Mouse (Mus musculus) hindbrain, embryonic 15.5 days (tissue): ENCODE data around the gene Plppr1. TPM values are rescaled to one million over a fixed set of nuclear protein-coding genes. Genes with fewer than 3 reads are reported as not detected.
"Not testable (repeated sequence)": the region's sequence is repeated elsewhere in the genome, so short reads cannot be mapped to it uniquely, and the experiment has no call there.

Experiments
- ATAC-seq: fragments of 200-750 bp; cut with Nextera tagmentation; 2 replicates; pipeline ENCODE4 v1.8.0; 2017; ENCODE audit warnings: low read depth, moderate number of reproducible peaks, moderate TSS enrichment; ENCODE audit not compliant: low FRiP score
- H3K27ac ChIP-seq: fragments of 300-500 bp; sonication (generic); replicated peaks from 2 replicates; pipeline ENCODE4 v1.5.1; 2015; ENCODE audit warnings: mild to moderate bottlenecking, inconsistent platforms
- H3K27me3 ChIP-seq: fragments of 300-500 bp; sonication (generic); 2 replicates; pipeline ENCODE4 v1.6.1; 2015; ENCODE audit warnings: control low read depth, inconsistent platforms
- H3K36me3 ChIP-seq: fragments of 300-500 bp; sonication (generic); 2 replicates; pipeline ENCODE4 v1.6.1; 2015; ENCODE audit warnings: control low read depth, inconsistent platforms
- H3K4me1 ChIP-seq: fragments of 300-500 bp; sonication (generic); replicated peaks from 2 replicates; pipeline ENCODE4 v1.6.1; 2015; ENCODE audit warnings: control low read depth, inconsistent platforms
- H3K4me2 ChIP-seq: fragments of 300-500 bp; sonication (generic); 2 replicates; pipeline ENCODE4 v1.6.1; 2015; ENCODE audit warnings: moderate library complexity, mild to moderate bottlenecking, inconsistent platforms
- H3K4me3 ChIP-seq: fragments of 300-500 bp; sonication (generic); 2 replicates; pipeline ENCODE4 v1.5.1; 2015; ENCODE audit warnings: mild to moderate bottlenecking, inconsistent platforms
- H3K9ac ChIP-seq: fragments of 300-500 bp; sonication (generic); 2 replicates; pipeline ENCODE4 v1.6.1; 2015; ENCODE audit warnings: inconsistent platforms
- H3K9me3 ChIP-seq: fragments of 300-500 bp; sonication (generic); 2 replicates; pipeline ENCODE4 v1.6.1; 2016; ENCODE audit warnings: control low read depth, inconsistent platforms
- WGBS: fragments of 180-500 bp; shearing (Covaris S2); methylation state at CpG from one replicate; pipeline ENCODE4 v1.1.7; 2015; 5-methylcytosine and 5-hydroxymethylcytosine counted together
- polyA plus RNA-seq: library from polyadenylated mRNA; unstranded; fragments of >200 nt; fragmentation: Nextera tagmentation; extraction: Ambion mirVana; gene quantifications from 2 replicates; pipeline ENCODE4 v1.2.1, GENCODE M21; 2015

Gene Plppr1
- polyA plus RNA-seq, 1 experiment from 2014 or later: 69.8 TPM

GRCm38 (mm10) chr4:49321903-49322635 lies 263.0 kb downstream of the Plppr1 start:
- 56% methylated on average over 6 of the region's 6 CpGs for WGBS
- no peak overlapping the region for H3K27ac ChIP-seq
- ATAC-seq: peak; percentile 83; the same call in 1 of the 2 replicates
- H3K9ac ChIP-seq: no peak overlapping the region
- H3K4me2 ChIP-seq: no peak overlapping the region
- H3K9me3 ChIP-seq: no peaks in the 10 kb centered on the region
- H3K27me3 ChIP-seq: no peaks in the 10 kb centered on the region
- H3K4me1 ChIP-seq: no peaks in the 10 kb centered on the region
- H3K4me3 ChIP-seq: no peak overlapping the region
- peaks cover 7% of the 10 kb centered on the region; the same call in 1 of the 2 replicates for H3K36me3 ChIP-seq

DNA sequence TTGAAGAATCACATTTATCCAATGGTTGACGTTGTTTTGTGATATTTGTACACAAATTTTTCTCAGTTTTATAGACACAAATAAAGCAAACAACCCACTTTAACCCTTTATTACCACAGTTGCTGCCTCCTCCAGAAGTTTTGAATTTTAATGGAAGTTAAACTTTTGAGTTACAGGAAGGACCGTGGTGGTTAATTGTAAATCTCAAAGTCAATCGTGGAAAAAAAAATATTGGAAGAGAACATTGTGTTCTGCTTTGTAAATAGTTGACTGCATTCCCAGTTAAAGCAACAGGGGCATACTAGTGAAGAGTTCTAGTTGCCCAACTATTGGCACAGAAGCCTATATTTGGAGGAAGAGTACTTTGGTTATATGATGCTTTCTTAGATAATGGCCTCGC lies 278.9 kb downstream of the Plppr1 start:
- H3K27ac ChIP-seq, H3K27me3 ChIP-seq, ATAC-seq, H3K4me2 ChIP-seq, H3K36me3 ChIP-seq, H3K9me3 ChIP-seq, H3K4me3 ChIP-seq, H3K4me1 ChIP-seq, H3K9ac ChIP-seq: not testable (repeated sequence)
- 90% methylated on average over 3 of the region's 4 CpGs for WGBS

DNA sequence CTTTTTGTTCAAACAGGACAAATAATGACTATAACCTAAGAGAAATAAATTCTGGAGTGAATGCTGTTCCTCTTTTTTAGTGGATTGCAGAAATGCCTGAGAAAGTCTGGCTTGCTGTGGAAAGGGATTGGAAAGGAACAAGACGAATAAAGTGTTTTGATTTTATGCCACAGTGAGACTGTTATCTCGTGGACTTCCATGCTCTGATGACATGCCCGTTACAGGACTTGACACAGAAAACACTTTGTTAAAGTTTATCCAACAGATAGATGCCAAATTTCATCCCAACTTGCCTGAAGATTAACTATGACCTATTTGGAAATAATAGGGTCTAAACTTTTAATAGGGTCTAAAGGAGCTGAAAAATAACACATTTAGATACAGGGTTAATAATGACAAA lies 281.0 kb downstream of the Plppr1 start:
- not testable (repeated sequence) for H3K36me3 ChIP-seq, H3K9ac ChIP-seq, H3K4me1 ChIP-seq, ATAC-seq, H3K4me3 ChIP-seq, H3K4me2 ChIP-seq, H3K27me3 ChIP-seq, H3K27ac ChIP-seq, H3K9me3 ChIP-seq
- 87% methylated on average over 3 of the region's 3 CpGs for WGBS

- H3K36me3 ChIP-seq, H3K4me2 ChIP-seq, H3K27ac ChIP-seq, H3K4me1 ChIP-seq, H3K4me3 ChIP-seq, H3K9me3 ChIP-seq, H3K27me3 ChIP-seq, ATAC-seq, H3K9ac ChIP-seq: not testable (repeated sequence)
- 80% methylated on average over 1 of the region's 1 CpGs for WGBS
These were observed 288.9 kb downstream of the Plppr1 start for GRCm38 (mm10) chr4:49348001-49348400.

GRCm38 (mm10) chr4:49348677-49349076 lies 289.6 kb downstream of the Plppr1 start:
- no peak overlapping the region for H3K4me2 ChIP-seq
- no peak overlapping the region for H3K4me3 ChIP-seq
- H3K27me3 ChIP-seq: no peaks in the 10 kb centered on the region
- no peaks in the 10 kb centered on the region for H3K9me3 ChIP-seq
- ATAC-seq: no peak
- 35% methylated on average over 2 of the region's 2 CpGs for WGBS
- H3K9ac ChIP-seq: no peak overlapping the region
- no peaks in the 10 kb centered on the region for H3K4me1 ChIP-seq
- H3K27ac ChIP-seq: no peak overlapping the region
- H3K36me3 ChIP-seq: no peaks in the 10 kb centered on the region

- Histone ChIP-seq H3K9ac (no peak overlapping the region), H3K4me1 (no peaks in the 10 kb centered on the region), H3K4me3 (no peak overlapping the region), H3K9me3 (no peaks in the 10 kb centered on the region), H3K36me3 (no peaks in the 10 kb centered on the region), H3K27ac (no peak overlapping the region), H3K27me3 (no peaks in the 10 kb centered on the region), H3K4me2 (no peak overlapping the region)
- 95% methylated on average over 4 of the region's 4 CpGs for WGBS
- no peak for ATAC-seq
These were observed 291.4 kb downstream of the Plppr1 start for GRCm38 (mm10) chr4:49350470-49350869.

DNA sequence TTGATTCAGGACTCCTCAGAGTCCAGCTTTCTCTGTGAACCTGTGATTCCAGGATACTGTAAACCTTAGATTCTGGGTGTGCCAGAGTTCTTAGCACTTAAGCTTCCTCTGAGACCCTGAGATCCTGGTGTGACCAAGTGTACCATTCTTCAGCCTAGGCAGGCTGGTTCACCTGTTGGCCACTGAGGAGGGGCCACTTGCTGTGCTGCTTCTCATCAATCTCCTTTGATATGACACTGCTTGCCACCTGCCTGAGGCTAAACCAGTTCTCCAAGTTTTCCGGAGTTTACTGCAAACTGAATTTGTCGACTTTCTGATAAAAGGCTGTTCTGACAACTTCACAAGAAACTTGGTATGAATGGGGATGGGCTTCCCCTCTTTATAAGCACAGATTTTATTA lies 298.0 kb downstream of the Plppr1 start:
- Histone ChIP-seq H3K36me3 (no peaks in the 10 kb centered on the region), H3K9ac (no peak overlapping the region), H3K27ac (no peak overlapping the region), H3K4me1 (no peaks in the 10 kb centered on the region), H3K4me2 (no peak overlapping the region), H3K4me3 (no peak overlapping the region), H3K9me3 (no peaks in the 10 kb centered on the region), H3K27me3 (no peaks in the 10 kb centered on the region)
- WGBS: 72% methylated on average over 2 of the region's 2 CpGs
- ATAC-seq: no peak

DNA sequence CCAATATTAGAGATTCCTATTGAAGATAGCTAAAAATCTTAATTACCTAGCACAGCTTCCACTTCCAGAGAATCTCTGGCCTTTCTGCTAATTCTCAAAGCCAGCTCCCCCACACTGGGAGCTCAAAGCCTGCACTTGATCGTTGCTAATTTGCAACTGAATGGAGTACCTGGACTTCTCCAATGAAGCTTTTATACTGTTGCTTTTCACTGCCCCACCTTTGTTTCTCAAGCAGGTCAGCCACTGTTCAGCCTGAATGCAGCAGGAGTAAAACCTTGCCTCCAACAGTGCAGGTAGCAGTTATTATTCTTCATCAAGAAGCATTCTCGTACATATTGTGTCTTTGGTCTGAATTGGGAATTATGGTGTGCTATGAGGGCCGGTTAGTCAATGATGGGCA lies 309.0 kb downstream of the Plppr1 start:
- H3K4me1 ChIP-seq, H3K4me2 ChIP-seq, H3K9ac ChIP-seq, H3K36me3 ChIP-seq, H3K27me3 ChIP-seq, H3K9me3 ChIP-seq, H3K4me3 ChIP-seq, H3K27ac ChIP-seq, ATAC-seq: not testable (repeated sequence)
- 89% methylated on average over 3 of the region's 3 CpGs for WGBS

GRCm38 (mm10) chr4:49383576-49384318 lies 324.7 kb downstream of the Plppr1 start:
- not testable (repeated sequence) for H3K4me2 ChIP-seq, H3K4me3 ChIP-seq, H3K27me3 ChIP-seq, H3K27ac ChIP-seq, H3K36me3 ChIP-seq, H3K4me1 ChIP-seq, H3K9me3 ChIP-seq, H3K9ac ChIP-seq, ATAC-seq
- WGBS: 85% methylated on average over 2 of the region's 2 CpGs

- no peaks in the 10 kb centered on the region for H3K9me3 ChIP-seq
- H3K9ac ChIP-seq: no peak overlapping the region
- H3K27ac ChIP-seq: no peak overlapping the region
- no peaks in the 10 kb centered on the region for H3K27me3 ChIP-seq
- no peak for ATAC-seq
- no peak overlapping the region for H3K4me2 ChIP-seq
- no peaks in the 10 kb centered on the region for H3K4me1 ChIP-seq
- H3K4me3 ChIP-seq: no peak overlapping the region
- no peaks in the 10 kb centered on the region for H3K36me3 ChIP-seq
- 54% methylated on average over 2 of the region's 2 CpGs for WGBS
These were observed 327.8 kb downstream of the Plppr1 start for GRCm38 (mm10) chr4:49386873-49387272.
